Mouse (Mus musculus) MEL (cell line): ENCODE results near the gene Zer1.

Experiments
- CTCF ChIP-seq, 3 experiments: IDR thresholded peaks in 2 of 3; conservative IDR thresholded peaks in 1 of 3; 2 replicates each; pipeline ENCODE4 v1.5.1; 2011 to 2012; ENCODE audit warnings: low read length in 3 of 3, low read depth in 2 of 3, mild to moderate bottlenecking in 2 of 3, improper control_type of control experiment in 1 of 3, inconsistent platforms in 1 of 3, mixed read lengths in 1 of 3, moderate library complexity in 1 of 3; ENCODE audit not compliant: control insufficient read depth in 1 of 3, insufficient read depth in 1 of 3, poor library complexity in 1 of 3, severe bottlenecking in 1 of 3
- E2F4 ChIP-seq: IDR thresholded peaks from 2 replicates; pipeline ENCODE4 v1.6.1; 2011; ENCODE audit warnings: low read depth, low read length, improper control_type of control experiment, borderline replicate concordance
- EP300 ChIP-seq, 2 experiments: IDR thresholded peaks; 2 replicates each; pipeline ENCODE4 v1.6.1; 2011; ENCODE audit warnings: improper control_type of control experiment in 2 of 2, low read length in 2 of 2, low read depth in 1 of 2, mild to moderate bottlenecking in 1 of 2
- GABPA ChIP-seq: IDR thresholded peaks from 2 replicates; pipeline ENCODE4 v1.6.1; 2012; ENCODE audit warnings: low read depth, mild to moderate bottlenecking, inconsistent platforms, low read length, improper control_type of control experiment, moderate library complexity
- GATA1 ChIP-seq: IDR thresholded peaks from 2 replicates; pipeline ENCODE4 v1.6.1; 2011; ENCODE audit warnings: low read depth, low read length, improper control_type of control experiment
- HCFC1 ChIP-seq: IDR thresholded peaks from 2 replicates; pipeline ENCODE4 v1.6.1; 2012; ENCODE audit warnings: low read depth, mild to moderate bottlenecking, inconsistent platforms, low read length, improper control_type of control experiment, moderate library complexity
- JUND ChIP-seq: IDR thresholded peaks from 2 replicates; pipeline ENCODE4 v1.6.1; 2011; ENCODE audit warnings: low read depth, mild to moderate bottlenecking, improper control_type of control experiment, low read length
- MAFK ChIP-seq: IDR thresholded peaks from 2 replicates; pipeline ENCODE4 v1.6.1; 2011; ENCODE audit warnings: low read depth, mild to moderate bottlenecking, low read length, improper control_type of control experiment, borderline replicate concordance
- MAX ChIP-seq: IDR thresholded peaks from 2 replicates; pipeline ENCODE4 v1.6.1; 2011; ENCODE audit warnings: low read length, improper control_type of control experiment
- MEF2A ChIP-seq: IDR thresholded peaks from 2 replicates; pipeline ENCODE4 v1.6.1; 2014; ENCODE audit warnings: low read depth, mild to moderate bottlenecking, inconsistent platforms, low read length, improper control_type of control experiment; ENCODE audit not compliant: poor library complexity, insufficient replicate concordance, severe bottlenecking; ENCODE audit errors: extremely low read depth
- POLR2A ChIP-seq, 2 experiments: IDR thresholded peaks; 2 replicates each; pipeline ENCODE4 v1.6.1; 2011 to 2012; ENCODE audit warnings: low read length in 2 of 2, mild to moderate bottlenecking in 2 of 2, control low read depth in 1 of 2, improper control_type of control experiment in 1 of 2, low read depth in 1 of 2, moderate library complexity in 1 of 2; ENCODE audit not compliant: control insufficient read depth in 1 of 2, insufficient read depth in 1 of 2, poor library complexity in 1 of 2
- RCOR1 ChIP-seq: IDR thresholded peaks from 2 replicates; pipeline ENCODE4 v1.6.1; 2012; ENCODE audit warnings: low read depth, mild to moderate bottlenecking, inconsistent platforms, low read length, improper control_type of control experiment
- ZC3H11A ChIP-seq: IDR thresholded peaks from 2 replicates; pipeline ENCODE4 v1.6.1; 2012; ENCODE audit warnings: low read depth, mild to moderate bottlenecking, inconsistent platforms, low read length, improper control_type of control experiment
- ZNF384 ChIP-seq: IDR thresholded peaks from 2 replicates; pipeline ENCODE4 v1.6.1; 2012; ENCODE audit warnings: low read depth, mild to moderate bottlenecking, inconsistent platforms, low read length, improper control_type of control experiment

DNA sequence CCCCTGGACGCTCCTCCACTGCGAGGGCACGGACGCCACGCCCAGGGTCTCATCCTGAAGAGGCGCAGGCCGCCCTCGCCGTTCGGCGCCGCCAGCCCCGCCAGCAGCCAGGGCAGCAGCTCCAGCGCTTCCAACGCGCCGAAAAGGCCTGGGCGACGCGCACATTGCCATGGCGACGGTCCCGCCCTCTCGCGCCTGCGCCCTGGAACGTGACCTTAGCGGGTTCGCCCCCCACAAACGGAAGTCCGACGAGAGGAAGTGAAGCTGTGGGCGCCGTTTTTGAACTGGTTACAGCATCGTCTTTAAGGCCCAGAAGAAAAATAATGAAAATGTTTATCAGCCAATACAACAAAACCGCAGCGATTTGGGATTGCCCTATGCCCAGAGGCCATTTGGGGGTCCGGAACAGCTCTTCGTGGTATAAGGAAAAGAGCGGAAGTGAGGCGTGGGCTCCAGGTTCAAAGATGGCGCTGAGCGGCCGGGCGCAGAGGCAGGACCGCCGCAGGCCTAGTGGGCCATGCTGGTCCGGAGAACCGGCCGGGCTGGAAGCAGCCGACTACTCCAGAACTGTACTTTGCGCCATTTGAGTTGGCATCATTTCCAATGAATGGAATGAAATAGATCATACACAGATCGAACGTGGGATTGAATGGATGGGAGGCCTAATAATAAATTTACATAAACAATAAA, 75.5 kb downstream of the Zer1 start, which contains the start of gene Wdr34:
- TF ChIP-seq POLR2A (IDR thresholded peaks at IDR 0.05; ENCODE audit: control insufficient read depth in 1 of 2, insufficient read depth in 1 of 2, low read depth in 1 of 2, low read length in 2 of 2, poor library complexity in 1 of 2) = peak; percentile 69 to 84; a peak in 3 of 4 replicates
- no peak; a peak in 1 of 4 replicates for TF ChIP-seq EP300 (IDR thresholded peaks at IDR 0.05; ENCODE audit: low read depth in 1 of 2, low read length in 2 of 2)
- no peak for TF ChIP-seq GABPA
- TF ChIP-seq ZC3H11A = no peak
- TF ChIP-seq MAFK = no peak
- no peak; the same call in 1 of the 2 replicates for TF ChIP-seq MAX
- no peak for TF ChIP-seq MEF2A
- TF ChIP-seq CTCF (IDR thresholded peaks at IDR 0.05 in 2 of 3, conservative IDR thresholded peaks at IDR 0.05 in 1 of 3; ENCODE audit: control insufficient read depth in 1 of 3, insufficient read depth in 1 of 3, low read depth in 2 of 3, low read length in 3 of 3, poor library complexity in 1 of 3, severe bottlenecking in 1 of 3) = no peak
- peak; percentile 25; the same call in 1 of the 2 replicates for TF ChIP-seq RCOR1
- no peak for TF ChIP-seq JUND
- TF ChIP-seq HCFC1 = peak; percentile 95
- no peak for TF ChIP-seq GATA1
- peak; percentile 81; the same call in 1 of the 2 replicates for TF ChIP-seq E2F4
- TF ChIP-seq ZNF384 = no peak
